Mouse (Mus musculus): Measurements from ENCODE around the gene Spef2. TPM values are rescaled to one million over a fixed set of nuclear protein-coding genes. Genes with fewer than 3 reads are reported as not detected.
A peak's percentile ranks its signal among the peaks of the same experiment; 100 is the strongest.
"Not testable (repeated sequence)": the region's sequence is repeated elsewhere in the genome, so short reads cannot be mapped to it uniquely, and the experiment has no call there.

Gene Spef2
- total and polyA plus RNA-seq, 2 experiments from 2014 or later = 0.11 to 1.1 TPM

GRCm38 (mm10) chr15:9691721-9692120, 56.9 kb downstream of the Spef2 start:
- DNase-seq (ENCODE audit: low spot score) = peak; percentile 11
- ATAC-seq (ENCODE audit: insufficient read depth, low read depth) = no peak; the same call in 1 of the 2 replicates
- TF ChIP-seq EP300 (IDR thresholded peaks at IDR 0.05; ENCODE audit: low read depth) = no peak
- TF ChIP-seq CTCF (IDR thresholded peaks at IDR 0.05; ENCODE audit: low read depth) = no peak
- no peaks in the 10 kb centered on the region for H3K4me1 ChIP-seq (ENCODE audit: control insufficient read depth, insufficient read depth)
- H3K4me3 ChIP-seq (ENCODE audit: low read depth, low read length) = no peak overlapping the region
- no peak overlapping the region for H3K4me2 ChIP-seq (ENCODE audit: low read depth, low read length)
- H3K9me3 ChIP-seq (replicated peaks; ENCODE audit: control insufficient read depth, low read length) = no peaks in the 10 kb centered on the region
- no peak overlapping the region for H3K9ac ChIP-seq (replicated peaks; ENCODE audit: low read depth, low read length)
- no peaks in the 10 kb centered on the region for H3K36me3 ChIP-seq (replicated peaks; ENCODE audit: control insufficient read depth, insufficient read depth, low read length)
- H3K27me3 ChIP-seq (ENCODE audit: control insufficient read depth, insufficient read depth, low read length) = no peaks in the 10 kb centered on the region
- no peak overlapping the region for H3K27ac ChIP-seq (ENCODE audit: low read depth)

- no peaks in the 10 kb centered on the region for H3K27me3 ChIP-seq (ENCODE audit: control insufficient read depth, insufficient read depth, low read length)
- no peak for TF ChIP-seq CTCF (IDR thresholded peaks at IDR 0.05; ENCODE audit: low read depth)
- TF ChIP-seq EP300 (IDR thresholded peaks at IDR 0.05; ENCODE audit: low read depth) = no peak
- 81% methylated on average over 5 of the region's 5 CpGs for WGBS
- no peak for ATAC-seq (ENCODE audit: insufficient read depth, low read depth)
- no peak overlapping the region for H3K4me2 ChIP-seq (ENCODE audit: low read depth, low read length)
- no peaks in the 10 kb centered on the region for H3K36me3 ChIP-seq (replicated peaks; ENCODE audit: control insufficient read depth, insufficient read depth, low read length)
- no peak for DNase-seq (ENCODE audit: low spot score)
- no peak overlapping the region for H3K4me3 ChIP-seq (ENCODE audit: low read depth, low read length)
- no peak overlapping the region for H3K9ac ChIP-seq (replicated peaks; ENCODE audit: low read depth, low read length)
- no peaks in the 10 kb centered on the region for H3K4me1 ChIP-seq (ENCODE audit: control insufficient read depth, insufficient read depth)
- H3K9me3 ChIP-seq (replicated peaks; ENCODE audit: control insufficient read depth, low read length) = no peaks in the 10 kb centered on the region
- H3K27ac ChIP-seq (ENCODE audit: low read depth) = no peak overlapping the region
Observed at GRCm38 (mm10) chr15:9690845-9691244, 57.8 kb downstream of the Spef2 start.

GRCm38 (mm10) chr15:9690436-9690835, 58.2 kb downstream of the Spef2 start:
- Histone ChIP-seq H3K4me1 (ENCODE audit: control insufficient read depth, insufficient read depth) (no peaks in the 10 kb centered on the region), H3K4me3 (ENCODE audit: low read depth, low read length) (no peak overlapping the region), H3K27ac (ENCODE audit: low read depth) (no peak overlapping the region), H3K9me3 (replicated peaks; ENCODE audit: control insufficient read depth, low read length) (no peaks in the 10 kb centered on the region), H3K9ac (replicated peaks; ENCODE audit: low read depth, low read length) (no peak overlapping the region), H3K4me2 (ENCODE audit: low read depth, low read length) (no peak overlapping the region), H3K36me3 (replicated peaks; ENCODE audit: control insufficient read depth, insufficient read depth, low read length) (no peaks in the 10 kb centered on the region), H3K27me3 (ENCODE audit: control insufficient read depth, insufficient read depth, low read length) (no peaks in the 10 kb centered on the region)
- no peak for ATAC-seq (ENCODE audit: insufficient read depth, low read depth)
- 37% methylated on average over 1 of the region's 1 CpGs for WGBS
- TF ChIP-seq EP300 (IDR thresholded peaks at IDR 0.05; ENCODE audit: low read depth) = no peak
- no peak for TF ChIP-seq CTCF (IDR thresholded peaks at IDR 0.05; ENCODE audit: low read depth)
- DNase-seq (ENCODE audit: low spot score) = no peak

- WGBS = 65% methylated on average over 4 of the region's 4 CpGs
Observed at GRCm38 (mm10) chr15:9683485-9683884, 65.2 kb downstream of the Spef2 start.

GRCm38 (mm10) chr15:9677343-9678036, 71.2 kb downstream of the Spef2 start:
- no peaks in the 10 kb centered on the region for H3K4me1 ChIP-seq (ENCODE audit: control insufficient read depth, insufficient read depth)
- 70% methylated on average over 9 of the region's 9 CpGs for WGBS
- ATAC-seq (ENCODE audit: insufficient read depth, low read depth) (no peak), DNase-seq (ENCODE audit: low spot score) (no peak)
- H3K4me3 ChIP-seq (ENCODE audit: low read depth, low read length) = no peak overlapping the region
- H3K9ac ChIP-seq (replicated peaks; ENCODE audit: low read depth, low read length) = no peak overlapping the region
- no peaks in the 10 kb centered on the region for H3K9me3 ChIP-seq (replicated peaks; ENCODE audit: control insufficient read depth, low read length)
- TF ChIP-seq CTCF (IDR thresholded peaks at IDR 0.05; ENCODE audit: low read depth) = no peak
- TF ChIP-seq EP300 (IDR thresholded peaks at IDR 0.05; ENCODE audit: low read depth) = no peak
- no peak overlapping the region for H3K27ac ChIP-seq (ENCODE audit: low read depth)
- no peaks in the 10 kb centered on the region for H3K27me3 ChIP-seq (ENCODE audit: control insufficient read depth, insufficient read depth, low read length)
- no peak overlapping the region for H3K4me2 ChIP-seq (ENCODE audit: low read depth, low read length)
- H3K36me3 ChIP-seq (replicated peaks; ENCODE audit: control insufficient read depth, insufficient read depth, low read length) = no peaks in the 10 kb centered on the region

More at GRCm38 (mm10) chr15:9683485-9683884, 65.2 kb downstream of the Spef2 start:
- H3K9ac ChIP-seq (replicated peaks; ENCODE audit: low read depth, low read length) = no peak overlapping the region
- DNase-seq (ENCODE audit: low spot score) (no peak), ATAC-seq (ENCODE audit: insufficient read depth, low read depth) (no peak)
- H3K27me3 ChIP-seq (ENCODE audit: control insufficient read depth, insufficient read depth, low read length) = no peaks in the 10 kb centered on the region
- TF ChIP-seq CTCF (IDR thresholded peaks at IDR 0.05; ENCODE audit: low read depth) (no peak), EP300 (IDR thresholded peaks at IDR 0.05; ENCODE audit: low read depth) (no peak)
- no peaks in the 10 kb centered on the region for H3K9me3 ChIP-seq (replicated peaks; ENCODE audit: control insufficient read depth, low read length)
- no peak overlapping the region for H3K4me3 ChIP-seq (ENCODE audit: low read depth, low read length)
- no peak overlapping the region for H3K4me2 ChIP-seq (ENCODE audit: low read depth, low read length)
- H3K36me3 ChIP-seq (replicated peaks; ENCODE audit: control insufficient read depth, insufficient read depth, low read length) = no peaks in the 10 kb centered on the region
- no peak overlapping the region for H3K27ac ChIP-seq (ENCODE audit: low read depth)
- no peaks in the 10 kb centered on the region for H3K4me1 ChIP-seq (ENCODE audit: control insufficient read depth, insufficient read depth)

GRCm38 (mm10) chr15:9668575-9668974, 80.1 kb downstream of the Spef2 start:
- no peaks in the 10 kb centered on the region for H3K9me3 ChIP-seq (replicated peaks; ENCODE audit: control insufficient read depth, low read length)
- no peaks in the 10 kb centered on the region for H3K4me1 ChIP-seq (ENCODE audit: control insufficient read depth, insufficient read depth)
- DNase-seq (ENCODE audit: low spot score) (no peak), ATAC-seq (ENCODE audit: insufficient read depth, low read depth) (no peak)
- 80% methylated on average over 4 of the region's 4 CpGs for WGBS
- no peak overlapping the region for H3K27ac ChIP-seq (ENCODE audit: low read depth)
- TF ChIP-seq CTCF (IDR thresholded peaks at IDR 0.05; ENCODE audit: low read depth) (no peak), EP300 (IDR thresholded peaks at IDR 0.05; ENCODE audit: low read depth) (no peak)
- no peak overlapping the region for H3K4me2 ChIP-seq (ENCODE audit: low read depth, low read length)
- no peaks in the 10 kb centered on the region for H3K36me3 ChIP-seq (replicated peaks; ENCODE audit: control insufficient read depth, insufficient read depth, low read length)
- H3K9ac ChIP-seq (replicated peaks; ENCODE audit: low read depth, low read length) = no peak overlapping the region
- no peaks in the 10 kb centered on the region for H3K27me3 ChIP-seq (ENCODE audit: control insufficient read depth, insufficient read depth, low read length)
- H3K4me3 ChIP-seq (ENCODE audit: low read depth, low read length) = no peak overlapping the region

GRCm38 (mm10) chr15:9664948-9665347, 83.7 kb downstream of the Spef2 start:
- not testable (repeated sequence) for DNase-seq (ENCODE audit: low spot score); H3K9me3 ChIP-seq (replicated peaks; ENCODE audit: control insufficient read depth, low read length); H3K4me3 ChIP-seq (ENCODE audit: low read depth, low read length); H3K27ac ChIP-seq (ENCODE audit: low read depth); H3K36me3 ChIP-seq (replicated peaks; ENCODE audit: control insufficient read depth, insufficient read depth, low read length); ATAC-seq (ENCODE audit: insufficient read depth, low read depth); H3K4me1 ChIP-seq (ENCODE audit: control insufficient read depth, insufficient read depth); H3K27me3 ChIP-seq (ENCODE audit: control insufficient read depth, insufficient read depth, low read length); H3K9ac ChIP-seq (replicated peaks; ENCODE audit: low read depth, low read length); H3K4me2 ChIP-seq (ENCODE audit: low read depth, low read length)
- WGBS = 34% methylated on average over 2 of the region's 2 CpGs
